Mouse (Mus musculus) midbrain, embryonic 13.5 days (tissue): ENCODE measurements around the gene Itm2b. TPM values are rescaled to one million over a fixed set of nuclear protein-coding genes. Genes with fewer than 3 reads are reported as not detected.

Experiments used
- polyA plus RNA-seq: library from polyadenylated mRNA; unstranded; fragments of >200 nt; fragmentation: Nextera tagmentation; extraction: Ambion mirVana; gene quantifications from 2 replicates; pipeline ENCODE4 v1.2.1, GENCODE M21; 2015

Itm2b gene
- polyA plus RNA-seq, 1 experiment from 2014 or later, result 449 TPM

Other genes starting within 250 kb of the Itm2b start
- gene Lpar6, start 147.4 kb downstream of the Itm2b start, polyA plus RNA-seq, result 7.4 and 8.6 TPM in 2 replicates
- 21.2 and 22.3 TPM in 2 replicates for gene Rb1, start 59.5 kb downstream of the Itm2b start, polyA plus RNA-seq
- gene Med4, start 124.7 kb upstream of the Itm2b start, polyA plus RNA-seq, result 91.2 and 96.7 TPM in 2 replicates
- gene Sucla2, start 140.0 kb upstream of the Itm2b start, polyA plus RNA-seq, result 108 and 111 TPM in 2 replicates
- gene Nudt15, start 163.0 kb upstream of the Itm2b start, polyA plus RNA-seq, result 9.1 and 11.0 TPM in 2 replicates